Mouse (Mus musculus) large intestine, adult 2 months (tissue): Measurements from ENCODE around the gene Caskin2. TPM values are rescaled to one million over a fixed set of nuclear protein-coding genes. Genes with fewer than 3 reads are reported as not detected.
A peak's percentile ranks its signal among the peaks of the same experiment; 100 is the strongest.

ENCODE experiments used
- DNase-seq: peaks from one replicate; pipeline ENCODE4 v3.0.0-alpha.2; 2012; ENCODE audit warnings: low read depth, low spot score
- WGBS: fragments of 180-500 bp; shearing (Covaris S2); methylation state at CpG from one replicate; pipeline ENCODE4 v1.1.7; 2018; 5-methylcytosine and 5-hydroxymethylcytosine counted together
- polyA plus RNA-seq: library from polyadenylated mRNA; depleted of rRNA; stranded (reverse); fragments of >200 nt; gene quantifications from 2 replicates; pipeline ENCODE4 v1.2.3, GENCODE M21; 2012

Caskin2 gene
- polyA plus RNA-seq, 1 experiment = 31.3 TPM

DNA sequence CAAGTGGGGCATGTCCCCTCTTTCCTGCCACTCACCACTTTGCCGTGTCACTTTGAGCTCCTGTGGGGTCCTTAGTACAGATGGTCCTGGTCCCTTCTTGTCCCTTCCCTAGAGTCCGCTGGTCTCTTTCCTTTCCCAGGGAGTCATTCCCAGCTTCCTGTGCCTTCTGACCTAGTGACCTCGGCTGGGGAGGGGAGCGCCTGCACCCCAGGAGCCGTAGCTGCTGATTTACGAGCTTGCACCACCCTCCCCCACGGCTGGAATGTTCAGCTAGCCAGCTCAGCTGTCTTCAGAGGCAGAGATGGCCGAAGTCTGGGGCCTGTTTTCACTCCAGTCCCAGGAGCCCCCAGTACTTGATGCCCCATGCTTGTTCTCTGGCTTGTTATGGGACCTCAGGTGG, 19.1 kb upstream of the Caskin2 start:
- 16% methylated on average over 8 of the region's 8 CpGs for WGBS
- DNase-seq = no peak

DNA sequence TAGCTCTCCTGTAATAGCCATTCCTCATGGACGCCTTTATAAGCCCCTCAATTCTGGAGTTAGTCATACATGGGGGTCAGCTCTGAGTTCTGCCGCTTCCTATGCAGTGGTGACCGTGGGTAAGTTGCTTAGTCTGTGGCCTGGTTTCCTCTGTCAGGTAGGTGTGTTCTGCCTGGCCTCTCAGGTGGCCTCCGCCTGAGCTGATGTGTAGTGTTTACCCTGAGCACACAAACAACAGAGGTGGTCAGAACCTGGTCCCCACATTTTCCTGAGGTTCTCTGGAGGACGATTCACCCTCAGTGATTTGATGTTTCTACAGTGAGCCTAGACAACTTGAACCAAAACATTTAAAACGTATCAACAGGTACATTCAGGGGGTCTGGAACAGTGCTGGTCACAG, 18.6 kb upstream of the Caskin2 start:
- 43% methylated on average over 6 of the region's 6 CpGs for WGBS
- no peak for DNase-seq

DNA sequence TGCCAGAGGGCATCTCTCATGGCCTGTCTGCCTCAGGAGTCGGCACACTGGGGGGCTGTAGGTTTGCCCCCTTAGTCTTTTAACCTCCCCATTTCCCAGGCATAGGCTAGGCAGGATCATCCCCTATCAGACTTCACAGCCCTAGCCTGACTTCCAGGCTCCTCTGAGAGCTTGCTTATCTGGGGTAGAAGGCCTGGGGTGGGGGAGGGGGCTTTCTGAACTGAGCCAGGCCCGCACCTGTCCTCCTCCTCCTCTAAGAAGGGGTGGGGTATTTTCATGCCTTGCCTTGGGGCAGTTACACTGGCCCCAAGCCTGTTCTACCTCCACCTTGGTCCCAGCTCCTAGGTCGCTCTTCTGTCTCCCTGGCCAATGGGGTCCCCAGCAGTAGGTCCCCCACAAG, 18.1 kb upstream of the Caskin2 start:
- DNase-seq = no peak
- WGBS = 43% methylated on average over 3 of the region's 3 CpGs

DNA sequence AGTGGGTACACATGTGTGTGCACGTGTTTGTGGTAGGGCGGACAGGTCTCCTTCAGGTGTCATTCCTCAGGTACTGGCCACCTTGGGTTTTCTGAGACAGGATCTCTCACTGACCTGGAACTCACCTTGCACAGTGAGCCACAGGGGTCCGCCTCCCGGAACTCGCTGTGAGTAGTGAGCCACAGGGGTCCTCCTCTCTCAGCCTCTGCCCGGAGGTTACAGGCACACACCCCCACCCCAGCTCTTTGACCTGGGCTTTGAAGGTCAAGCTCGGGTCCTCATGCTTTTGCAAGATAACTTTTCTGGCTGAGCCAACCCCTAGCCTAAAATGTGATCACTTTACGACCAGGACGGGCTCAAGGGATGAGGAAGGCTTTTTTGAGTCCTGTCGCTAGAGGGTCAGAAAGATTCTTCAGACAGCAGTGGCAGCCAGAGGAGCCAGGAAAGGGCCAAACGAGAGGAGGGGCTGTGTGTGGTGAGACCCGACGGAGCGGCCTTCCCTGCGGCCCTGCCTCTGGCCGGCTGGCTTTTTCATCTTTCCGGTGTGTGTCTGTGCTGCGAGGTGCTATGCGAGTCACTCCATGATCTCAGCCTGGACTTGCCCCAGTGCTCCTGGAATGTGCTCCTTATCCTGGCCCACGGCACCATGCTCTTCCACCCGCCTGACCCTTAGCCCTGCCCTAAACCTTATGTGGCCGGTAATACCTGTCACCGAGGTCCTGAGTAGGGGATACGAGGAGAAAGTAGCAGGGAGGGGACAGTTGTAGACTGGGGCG, 17.3 kb upstream of the Caskin2 start:
- WGBS = 57% methylated on average over 25 of the region's 25 CpGs
- DNase-seq = no peak

DNA sequence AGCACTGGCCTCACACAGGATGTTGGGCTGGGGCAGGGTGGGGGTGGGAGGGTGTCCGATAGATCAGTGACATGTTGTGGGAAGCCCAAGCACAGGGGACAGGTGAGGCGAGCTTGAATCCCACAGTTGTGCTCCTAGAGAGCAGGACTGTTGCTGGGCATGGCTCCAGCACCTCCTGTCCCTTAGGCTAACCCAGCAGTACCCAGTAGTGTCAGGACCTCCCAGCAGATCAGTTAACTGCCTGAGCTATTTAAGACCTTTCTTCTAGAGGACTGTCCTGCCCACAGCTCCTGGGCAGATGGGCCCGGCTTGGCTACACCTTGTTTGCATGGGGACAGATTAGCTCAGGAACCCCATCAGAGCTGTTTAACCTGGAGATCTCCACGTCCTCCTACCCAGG, 15.6 kb upstream of the Caskin2 start:
- no peak for DNase-seq
- WGBS = 58% methylated on average over 4 of the region's 4 CpGs

DNA sequence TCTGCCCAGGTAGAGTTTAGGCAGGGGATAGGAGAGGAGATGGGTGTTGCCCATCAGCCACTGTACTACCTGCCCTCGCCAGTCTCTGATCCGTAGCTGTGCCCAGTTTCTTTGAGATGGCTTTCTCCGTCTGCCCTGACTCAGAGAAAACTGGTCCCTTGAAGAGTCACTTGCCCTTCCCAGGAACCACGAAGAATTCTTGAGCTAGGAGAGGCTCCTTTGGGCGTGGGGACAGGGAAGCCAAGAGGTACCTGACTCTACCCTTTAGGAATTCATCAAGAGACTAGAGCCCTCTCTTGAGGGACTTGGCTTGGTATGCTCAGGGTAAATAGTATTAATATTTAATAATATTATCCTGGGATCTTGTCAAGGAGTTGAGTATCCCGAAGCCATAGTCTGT, 14.2 kb upstream of the Caskin2 start:
- no peak for DNase-seq
- WGBS = 53% methylated on average over 6 of the region's 6 CpGs

DNA sequence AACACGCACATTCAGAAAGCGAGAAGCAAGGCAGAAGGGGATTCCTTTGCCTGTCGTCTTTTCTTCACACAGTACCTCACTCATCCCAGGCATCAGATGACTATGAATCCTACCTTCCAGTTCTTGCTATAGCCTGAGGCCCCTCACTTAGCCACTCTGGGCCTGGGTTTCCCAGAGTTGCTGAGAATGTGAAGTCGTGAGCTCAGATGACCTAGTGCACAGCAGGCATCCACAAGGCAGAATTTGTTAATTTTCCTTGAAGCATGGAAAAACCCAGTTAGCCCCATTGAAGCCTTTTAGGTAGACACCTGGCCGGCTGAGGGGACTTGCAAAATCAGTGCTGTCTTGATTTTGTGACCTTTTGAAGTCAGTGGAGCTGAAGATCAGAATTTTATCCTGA, 13.0 kb upstream of the Caskin2 start:
- WGBS = 57% methylated on average over 5 of the region's 5 CpGs
- no peak for DNase-seq

DNA sequence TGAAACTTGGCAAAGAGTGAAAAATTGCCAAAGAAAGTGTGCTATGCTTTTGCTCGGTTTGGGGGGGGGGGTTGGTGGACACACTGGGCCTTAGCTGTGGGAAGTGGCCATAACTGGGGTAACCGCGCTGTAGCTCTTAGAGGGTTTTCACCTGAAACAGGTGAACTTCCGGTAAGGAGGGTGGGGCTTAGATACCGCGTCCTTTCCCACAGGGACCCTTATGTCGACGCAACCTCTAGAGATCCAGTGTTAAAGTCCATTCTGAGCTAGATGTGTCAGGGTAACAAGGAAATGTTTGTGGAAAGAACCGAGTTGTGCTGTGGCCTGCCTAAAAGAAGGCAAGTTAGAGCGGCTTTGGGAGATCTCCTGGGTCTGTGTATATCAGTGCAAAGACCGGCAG, 11.4 kb upstream of the Caskin2 start:
- 16% methylated on average over 11 of the region's 11 CpGs for WGBS

DNA sequence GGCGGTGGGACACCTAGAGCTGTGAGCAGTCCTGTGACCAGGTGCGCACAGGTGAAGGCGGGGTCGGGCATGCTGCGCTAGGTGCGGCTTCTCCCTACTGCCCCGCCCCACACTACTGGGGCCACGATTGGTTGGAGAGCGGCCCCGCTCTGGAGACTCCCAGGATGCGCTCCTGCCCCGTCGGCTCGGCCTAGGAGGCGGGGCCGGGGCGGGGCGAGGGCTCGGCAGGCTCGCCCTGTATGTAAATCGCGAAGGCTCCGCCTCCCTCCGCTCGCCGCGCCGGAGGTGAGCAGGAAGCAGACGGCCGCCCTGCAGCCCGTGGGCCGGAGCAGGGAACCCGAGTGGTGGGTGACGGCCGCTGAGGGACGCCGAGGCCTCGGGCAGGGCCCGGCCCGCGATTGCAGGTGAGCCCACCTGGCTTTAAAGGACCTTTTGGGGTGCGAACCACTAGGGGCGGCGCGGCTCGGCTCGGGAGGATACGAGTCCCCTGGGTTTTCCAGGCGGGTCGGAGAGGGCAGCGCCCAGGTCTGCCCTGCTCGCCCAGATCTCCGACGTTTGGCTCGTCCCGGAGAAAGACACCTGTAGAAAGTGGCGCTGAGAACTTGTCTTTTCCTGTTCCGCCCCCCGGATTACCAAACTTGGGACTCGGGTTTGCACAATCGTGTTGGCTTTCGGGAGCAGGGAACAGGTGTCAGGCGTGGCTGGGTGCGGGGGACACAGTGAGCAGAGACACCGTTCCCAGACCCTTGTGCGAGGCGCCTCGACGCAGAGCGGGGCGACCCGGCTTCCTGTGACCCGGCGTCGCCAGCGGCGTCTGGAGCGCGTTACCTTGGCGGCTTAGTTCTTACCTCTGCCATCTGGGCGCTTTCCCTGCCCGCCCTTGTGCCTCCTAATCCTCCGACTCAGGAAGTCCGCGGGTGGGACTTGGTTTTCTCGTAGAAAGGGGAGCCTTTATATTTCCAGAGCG, 10.6 kb upstream of the Caskin2 start, which contains the start of gene Llgl2:
Gene Llgl2 (plus strand): TSS at position 276 of the 967 bp plus-strand sequence.
- under 1% methylated on average over 87 of the region's 87 CpGs for WGBS
- peak; percentile 92 for DNase-seq

More for the DNA sequence above, 11.4 kb upstream of the Caskin2 start:
- no peak for DNase-seq

DNA sequence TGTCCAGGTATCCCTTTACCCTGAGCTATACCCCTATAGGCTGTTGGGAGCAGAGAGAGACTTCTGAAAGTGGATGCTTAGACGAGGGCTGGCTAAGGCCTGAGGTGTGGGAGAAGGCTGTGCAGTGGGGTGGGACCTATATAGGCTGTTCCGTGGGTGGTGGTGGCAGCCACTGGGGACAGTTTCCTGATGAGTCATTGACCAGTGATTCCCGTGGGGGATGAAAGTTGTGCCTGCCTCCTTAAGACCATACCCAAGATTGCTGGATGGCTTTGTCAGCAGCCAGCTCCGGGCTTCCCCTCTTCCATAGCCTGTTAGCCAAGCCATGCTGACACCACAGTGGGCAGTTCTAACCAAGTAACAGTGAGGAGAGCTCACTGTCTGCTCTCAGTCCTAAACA, 7.6 kb upstream of the Caskin2 start:
- 56% methylated on average over 4 of the region's 4 CpGs for WGBS
- DNase-seq = no peak

DNA sequence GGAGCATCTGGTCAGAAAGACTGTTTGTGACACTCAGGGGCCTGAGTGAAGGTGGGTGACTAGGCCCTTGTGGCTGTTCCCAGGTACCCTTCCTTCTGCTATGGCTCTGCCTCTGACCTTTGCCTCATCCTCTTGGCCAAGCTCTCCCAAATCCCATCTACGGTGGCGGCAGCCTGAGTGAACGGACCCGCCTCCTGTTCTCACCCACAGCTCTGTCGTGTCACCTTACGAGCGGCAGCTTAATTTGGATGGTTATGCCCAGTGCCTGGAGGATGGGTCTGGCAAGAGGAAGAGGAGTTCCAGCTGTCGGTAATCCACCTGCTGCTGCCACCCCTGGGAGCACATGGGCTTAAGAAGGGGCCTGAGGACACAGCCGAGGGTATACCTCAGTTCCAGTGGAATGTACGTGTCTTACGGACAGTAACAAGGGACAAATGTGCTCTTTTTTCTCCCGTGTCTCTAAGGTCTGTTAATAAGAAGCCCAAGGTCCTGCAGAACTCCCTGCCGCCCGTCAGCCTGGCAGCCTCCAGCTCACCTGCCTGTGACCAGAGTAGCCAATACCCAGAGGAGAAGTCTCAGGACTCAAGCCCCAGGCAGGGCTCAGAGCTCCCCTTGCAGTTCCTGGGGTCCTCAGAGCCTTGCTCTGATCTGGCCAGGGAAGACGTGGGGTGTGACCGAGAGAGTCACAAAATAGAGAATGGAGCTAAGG, 6.6 kb upstream of the Caskin2 start:
- 88% methylated on average over 16 of the region's 16 CpGs for WGBS
- no peak for DNase-seq

DNA sequence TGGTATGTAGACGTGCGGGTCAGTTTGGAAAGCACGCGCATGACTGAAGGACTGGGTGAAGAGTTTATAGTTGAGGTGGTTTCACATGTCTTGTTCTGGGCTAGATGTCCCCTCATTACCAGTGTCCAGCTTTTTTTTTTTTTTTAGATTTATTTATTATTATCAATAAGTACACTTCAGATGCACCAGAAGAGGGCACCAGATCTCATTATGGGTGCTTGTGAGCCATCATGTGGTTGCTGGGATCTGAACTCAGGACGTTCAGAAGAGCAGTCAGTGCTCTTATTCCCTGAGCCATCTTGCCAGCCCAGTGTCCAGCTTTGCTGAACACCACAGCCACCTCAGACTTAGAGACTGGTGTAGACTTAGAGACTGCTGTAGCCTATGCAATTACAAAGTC, 3.9 kb upstream of the Caskin2 start:
- DNase-seq = no peak
- 81% methylated on average over 5 of the region's 5 CpGs for WGBS

DNA sequence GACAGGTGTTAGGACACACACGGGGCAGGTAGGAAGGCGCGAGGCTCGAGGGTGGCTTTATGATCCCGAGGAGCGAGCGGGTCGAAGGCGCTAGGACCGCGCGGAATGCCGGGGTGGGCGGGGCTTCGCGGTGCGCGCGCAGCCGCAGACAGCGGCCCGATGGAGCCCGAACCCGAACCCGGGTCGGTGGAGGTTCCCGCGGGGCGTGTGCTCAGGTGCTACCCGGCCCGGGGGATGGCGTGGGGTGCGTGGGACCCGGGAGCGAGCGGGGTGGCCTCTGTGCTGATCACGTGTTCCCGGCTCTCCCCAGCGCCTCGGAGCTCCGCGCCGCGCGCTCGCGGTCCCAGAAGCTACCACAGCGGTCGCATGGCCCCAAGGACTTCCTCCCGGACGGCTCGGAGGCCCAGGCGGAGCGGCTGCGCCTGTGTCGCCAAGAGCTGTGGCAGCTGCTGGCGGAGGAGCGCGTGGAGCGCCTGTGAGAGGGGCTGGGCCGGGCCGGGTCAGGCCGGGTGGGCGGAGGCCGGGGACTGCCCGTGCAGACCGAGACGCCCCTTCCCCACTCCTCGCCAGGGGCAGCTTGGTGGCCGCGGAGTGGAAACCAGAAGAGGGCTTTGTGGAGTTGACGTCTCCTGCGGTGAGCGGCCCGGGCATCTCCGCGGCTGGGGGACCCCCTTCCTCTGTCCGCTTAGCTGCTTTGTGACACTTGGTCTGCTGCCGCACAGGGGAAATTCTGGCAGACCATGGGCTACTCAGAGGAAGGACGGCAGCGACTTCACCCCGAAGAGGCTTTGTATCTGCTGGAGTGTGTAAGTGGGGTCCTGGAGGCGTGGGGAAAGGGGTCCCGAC, 1.4 kb upstream of the Caskin2 start, which contains the start of gene Tsen54:
Gene Tsen54 (plus strand): TSS at position 120 of the 846 bp plus-strand sequence.
- 1% methylated on average over 83 of the region's 84 CpGs for WGBS
- DNase-seq = no peak

DNA sequence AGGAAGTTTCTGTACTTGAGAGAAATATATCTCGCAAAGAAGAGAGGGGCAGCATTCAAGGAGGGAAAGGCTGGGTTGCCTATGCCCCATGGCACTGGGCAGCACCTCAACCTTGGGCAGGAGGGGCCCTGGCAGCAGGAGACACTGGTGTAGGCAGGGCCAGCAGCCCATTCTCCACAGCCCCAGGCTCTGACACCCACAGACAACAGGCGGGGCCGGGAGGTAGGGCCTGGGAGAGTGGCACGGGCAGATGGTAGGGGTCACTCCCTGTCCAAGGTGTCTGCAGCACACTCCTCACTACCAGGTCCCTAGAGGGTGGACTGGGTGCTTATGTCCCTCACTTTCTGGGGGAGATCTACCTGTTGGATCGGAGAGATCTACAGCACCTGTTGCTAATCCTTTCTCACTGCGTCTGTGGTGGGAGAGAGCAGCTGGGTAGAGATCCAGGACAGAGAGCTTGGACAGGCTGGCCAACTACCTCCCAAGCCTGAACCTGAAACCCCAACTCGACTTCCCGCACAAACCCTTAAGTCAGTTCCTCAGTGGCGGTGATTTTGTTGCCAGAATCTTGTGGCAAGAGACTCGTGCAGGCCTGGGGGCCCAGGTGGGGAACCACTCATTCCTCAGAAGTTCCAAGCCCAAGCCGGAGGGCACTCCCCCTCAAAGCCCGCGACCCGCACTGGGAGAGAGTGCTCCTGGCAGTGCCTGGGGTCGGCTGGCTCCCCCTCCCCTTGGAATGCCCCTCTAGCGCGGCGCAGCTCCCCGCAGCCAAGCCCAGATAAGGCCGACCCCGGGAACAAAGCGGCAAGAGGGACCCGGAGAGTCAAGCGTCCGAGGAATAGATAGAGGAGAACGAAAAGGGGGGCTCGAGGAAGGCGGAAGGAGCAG, 662 bp downstream of the Caskin2 start:
- no peak for DNase-seq
- 3% methylated on average over 28 of the region's 28 CpGs for WGBS

DNA sequence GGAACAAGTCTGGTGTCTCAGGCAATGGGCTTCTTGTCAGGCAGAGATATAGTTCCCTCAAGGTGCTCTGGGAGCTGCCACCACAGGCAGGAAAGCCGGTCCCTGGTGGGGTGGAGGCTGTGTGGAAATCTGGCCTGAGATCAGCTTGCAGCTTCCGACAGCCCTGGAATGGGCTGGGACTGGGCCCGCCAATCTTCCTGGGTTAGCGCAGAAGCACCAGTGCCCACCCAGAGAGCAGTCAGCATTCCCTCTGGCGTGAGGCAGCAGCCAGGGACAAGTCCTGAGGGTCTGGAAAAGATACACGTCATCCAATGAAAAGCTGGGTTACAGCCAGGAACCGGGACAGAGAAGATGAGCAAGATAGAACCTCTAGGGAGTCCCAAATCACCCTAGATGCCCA, 1.3 kb downstream of the Caskin2 start:
- DNase-seq = no peak
- 22% methylated on average over 7 of the region's 7 CpGs for WGBS

DNA sequence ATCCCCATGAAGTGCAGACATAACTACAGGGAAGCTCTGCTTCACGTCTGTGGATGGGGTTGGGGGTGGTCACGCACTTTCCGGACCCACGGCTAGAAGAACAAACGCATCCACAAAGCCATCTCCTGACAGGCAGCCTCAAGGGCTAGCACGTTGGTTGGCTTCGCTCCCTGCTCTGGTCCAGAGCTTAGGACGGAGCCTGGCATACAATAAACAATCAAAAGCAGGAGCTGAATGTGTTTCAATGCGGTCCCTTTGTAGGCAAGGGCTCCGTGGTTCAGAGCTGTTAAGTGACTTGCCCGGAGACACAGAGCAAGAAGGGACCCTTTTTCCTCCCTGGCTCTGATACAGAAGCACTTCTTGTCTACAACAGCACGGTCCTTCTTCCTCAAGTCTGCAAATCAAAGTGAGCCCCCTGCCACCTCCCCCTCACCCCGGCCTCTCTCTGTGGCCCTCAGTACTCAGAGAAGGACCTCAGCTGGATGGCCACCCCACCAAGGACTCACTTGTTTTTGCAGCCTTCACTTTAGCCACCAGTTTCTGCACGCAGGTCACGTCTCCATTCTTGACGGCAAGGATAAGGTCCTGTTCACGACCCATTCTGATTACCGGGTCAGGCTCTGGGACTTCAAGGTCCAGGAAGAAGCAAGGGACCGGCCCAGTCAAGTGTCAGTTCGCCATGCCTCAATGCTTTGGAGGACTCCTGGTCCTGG, 1.9 kb downstream of the Caskin2 start:
- DNase-seq = no peak
- 42% methylated on average over 20 of the region's 20 CpGs for WGBS

DNA sequence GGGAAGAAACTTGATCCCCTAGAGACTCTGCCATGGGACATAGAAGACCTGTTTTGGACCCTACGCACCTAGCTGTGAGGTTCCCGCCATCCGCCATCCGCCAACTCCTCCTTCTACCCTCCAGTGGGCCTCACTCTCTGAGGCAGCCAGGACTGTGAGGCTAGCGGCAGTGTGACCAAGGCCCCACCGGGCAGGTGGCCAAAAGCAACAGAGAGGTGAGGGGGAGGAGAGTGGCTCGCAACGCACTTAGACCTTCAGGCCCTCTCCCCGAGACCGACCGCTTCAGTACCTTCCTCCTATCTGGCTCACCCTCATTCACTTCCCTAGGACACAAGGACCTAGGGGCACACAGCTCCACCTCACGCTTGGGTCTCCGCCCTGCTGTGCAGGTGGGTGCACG, 3.1 kb downstream of the Caskin2 start:
- 29% methylated on average over 14 of the region's 14 CpGs for WGBS
- no peak for DNase-seq
